Mouse (Mus musculus) MEL (cell line): Measurements from ENCODE around the gene Rrp36. TPM values are rescaled to one million over a fixed set of nuclear protein-coding genes. Genes with fewer than 3 reads are reported as not detected.

Experiments
- DNase-seq: peaks from one replicate; pipeline ENCODE4 v3.0.0; 2011; ENCODE audit warnings: low read depth, low spot score
- H3K27ac ChIP-seq: 2 replicates; pipeline ENCODE4 v1.5.1; 2012; ENCODE audit warnings: low read depth, mild to moderate bottlenecking, control low read depth, low read length, moderate library complexity; ENCODE audit not compliant: control insufficient read depth
- H3K27me3 ChIP-seq, 2 experiments: fragments of 150-350 bp in 1 of 2; sonication (generic) in 1 of 2; 2 replicates each; pipeline ENCODE4 v1.6.1; 2012; ENCODE audit warnings: low read length in 2 of 2, mild to moderate bottlenecking in 2 of 2, improper control_type of control experiment in 1 of 2, moderate library complexity in 1 of 2; ENCODE audit not compliant: insufficient read depth in 2 of 2, control insufficient read depth in 1 of 2
- H3K36me3 ChIP-seq, 2 experiments: 2 replicates each; pipeline ENCODE4 v1.6.1; 2012 to 2014; ENCODE audit warnings: low read length in 2 of 2, improper control_type of control experiment in 1 of 2, inconsistent platforms in 1 of 2, mild to moderate bottlenecking in 1 of 2; ENCODE audit not compliant: insufficient read depth in 2 of 2, control insufficient read depth in 1 of 2
- H3K4me1 ChIP-seq, 2 experiments: fragments of 150-350 bp in 1 of 2; sonication (generic) in 1 of 2; 2 replicates each; pipeline ENCODE4 v1.6.1; 2012; ENCODE audit warnings: low read length in 2 of 2, improper control_type of control experiment in 1 of 2, mild to moderate bottlenecking in 1 of 2; ENCODE audit not compliant: insufficient read depth in 2 of 2, control insufficient read depth in 1 of 2
- H3K4me3 ChIP-seq, 2 experiments: fragments of 150-350 bp in 1 of 2; sonication (generic) in 1 of 2; 2 replicates each; pipeline ENCODE4 v1.5.1; 2012; ENCODE audit warnings: low read depth in 2 of 2, low read length in 2 of 2, mild to moderate bottlenecking in 2 of 2, moderate library complexity in 2 of 2, control low read depth in 1 of 2, improper control_type of control experiment in 1 of 2; ENCODE audit not compliant: control insufficient read depth in 1 of 2, insufficient read depth in 1 of 2
- H3K79me2 ChIP-seq: 2 replicates; pipeline ENCODE4 v1.6.1; 2012; ENCODE audit warnings: mild to moderate bottlenecking, low read length, moderate library complexity; ENCODE audit not compliant: control insufficient read depth, poor library complexity, insufficient read depth
- H3K9ac ChIP-seq: 2 replicates; pipeline ENCODE4 v1.6.1; 2012; ENCODE audit warnings: low read depth, mild to moderate bottlenecking, control low read depth, low read length, moderate library complexity; ENCODE audit not compliant: control insufficient read depth, poor library complexity, severe bottlenecking
- H3K9me3 ChIP-seq: fragments of 150-350 bp; sonication (generic); replicated peaks from 2 replicates; pipeline ENCODE4 v1.6.1; 2012; ENCODE audit warnings: mild to moderate bottlenecking, low read length, improper control_type of control experiment, moderate library complexity; ENCODE audit not compliant: insufficient read depth
- BHLHE40 ChIP-seq: IDR thresholded peaks from 2 replicates; pipeline ENCODE4 v1.6.1; 2012; ENCODE audit warnings: low read depth, mild to moderate bottlenecking, inconsistent platforms, low read length, improper control_type of control experiment, borderline replicate concordance
- CHD1 ChIP-seq: IDR thresholded peaks from 2 replicates; pipeline ENCODE4 v1.6.1; 2012; ENCODE audit warnings: low read depth, mild to moderate bottlenecking, inconsistent platforms, low read length, improper control_type of control experiment
- CHD2 ChIP-seq: IDR thresholded peaks from 2 replicates; pipeline ENCODE4 v1.6.1; 2011; ENCODE audit warnings: low read length, improper control_type of control experiment
- CTCF ChIP-seq, 3 experiments: IDR thresholded peaks in 2 of 3; conservative IDR thresholded peaks in 1 of 3; 2 replicates each; pipeline ENCODE4 v1.5.1; 2011 to 2012; ENCODE audit warnings: low read length in 3 of 3, low read depth in 2 of 3, mild to moderate bottlenecking in 2 of 3, improper control_type of control experiment in 1 of 3, inconsistent platforms in 1 of 3, mixed read lengths in 1 of 3, moderate library complexity in 1 of 3; ENCODE audit not compliant: control insufficient read depth in 1 of 3, insufficient read depth in 1 of 3, poor library complexity in 1 of 3, severe bottlenecking in 1 of 3
- E2F4 ChIP-seq: IDR thresholded peaks from 2 replicates; pipeline ENCODE4 v1.6.1; 2011; ENCODE audit warnings: low read depth, low read length, improper control_type of control experiment, borderline replicate concordance
- ELF1 ChIP-seq: IDR thresholded peaks from 2 replicates; pipeline ENCODE4 v1.6.1; 2014; ENCODE audit warnings: low read depth, mild to moderate bottlenecking, inconsistent platforms, low read length, improper control_type of control experiment, moderate library complexity
- EP300 ChIP-seq, 2 experiments: IDR thresholded peaks; 2 replicates each; pipeline ENCODE4 v1.6.1; 2011; ENCODE audit warnings: improper control_type of control experiment in 2 of 2, low read length in 2 of 2, low read depth in 1 of 2, mild to moderate bottlenecking in 1 of 2
- HCFC1 ChIP-seq: IDR thresholded peaks from 2 replicates; pipeline ENCODE4 v1.6.1; 2012; ENCODE audit warnings: low read depth, mild to moderate bottlenecking, inconsistent platforms, low read length, improper control_type of control experiment, moderate library complexity
- KAT2A ChIP-seq: conservative IDR thresholded peaks from 2 replicates; pipeline ENCODE4 v1.6.1; 2012; ENCODE audit warnings: low read depth, low read length, improper control_type of control experiment, inconsistent platforms
- MEF2A ChIP-seq: IDR thresholded peaks from 2 replicates; pipeline ENCODE4 v1.6.1; 2014; ENCODE audit warnings: low read depth, mild to moderate bottlenecking, inconsistent platforms, low read length, improper control_type of control experiment; ENCODE audit not compliant: poor library complexity, insufficient replicate concordance, severe bottlenecking; ENCODE audit errors: extremely low read depth
- MYB ChIP-seq: IDR thresholded peaks from 2 replicates; pipeline ENCODE4 v1.6.1; 2011; ENCODE audit warnings: mild to moderate bottlenecking, low read depth, low read length, improper control_type of control experiment
- MYC ChIP-seq: IDR thresholded peaks from 2 replicates; pipeline ENCODE4 v1.6.1; 2011; ENCODE audit warnings: low read depth, mild to moderate bottlenecking, low read length, improper control_type of control experiment, moderate library complexity
- NRF1 ChIP-seq: IDR thresholded peaks from 2 replicates; pipeline ENCODE4 v1.6.1; 2014; ENCODE audit warnings: low read depth, mild to moderate bottlenecking, inconsistent platforms, low read length, improper control_type of control experiment, moderate library complexity; ENCODE audit not compliant: poor library complexity, insufficient read depth, severe bottlenecking
- POLR2A ChIP-seq, 2 experiments: IDR thresholded peaks; 2 replicates each; pipeline ENCODE4 v1.6.1; 2011 to 2012; ENCODE audit warnings: low read length in 2 of 2, mild to moderate bottlenecking in 2 of 2, control low read depth in 1 of 2, improper control_type of control experiment in 1 of 2, low read depth in 1 of 2, moderate library complexity in 1 of 2; ENCODE audit not compliant: control insufficient read depth in 1 of 2, insufficient read depth in 1 of 2, poor library complexity in 1 of 2
- POLR2AphosphoS5 ChIP-seq: IDR thresholded peaks from 2 replicates; pipeline ENCODE4 v1.6.1; 2012; ENCODE audit warnings: low read depth, borderline replicate concordance, mild to moderate bottlenecking, inconsistent platforms, low read length, moderate library complexity, mixed read lengths
- RAD21 ChIP-seq: IDR thresholded peaks from 2 replicates; pipeline ENCODE4 v1.6.1; 2011; ENCODE audit warnings: mild to moderate bottlenecking, low read depth, low read length, improper control_type of control experiment
- RCOR1 ChIP-seq: IDR thresholded peaks from 2 replicates; pipeline ENCODE4 v1.6.1; 2012; ENCODE audit warnings: low read depth, mild to moderate bottlenecking, inconsistent platforms, low read length, improper control_type of control experiment
- SIN3A ChIP-seq: IDR thresholded peaks from 2 replicates; pipeline ENCODE4 v1.6.1; 2012; ENCODE audit warnings: low read length, improper control_type of control experiment, inconsistent platforms
- TAL1 ChIP-seq: IDR thresholded peaks from 2 replicates; pipeline ENCODE4 v1.6.1; 2012; ENCODE audit warnings: mild to moderate bottlenecking, inconsistent platforms, low read length, moderate library complexity, mixed read lengths
- TCF12 ChIP-seq: IDR thresholded peaks from 2 replicates; pipeline ENCODE4 v1.6.1; 2014; ENCODE audit warnings: low read depth, mild to moderate bottlenecking, inconsistent platforms, low read length, improper control_type of control experiment, moderate library complexity
- UBTF ChIP-seq: IDR thresholded peaks from 2 replicates; pipeline ENCODE4 v1.6.1; 2012; ENCODE audit warnings: low read depth, mild to moderate bottlenecking, inconsistent platforms, low read length, improper control_type of control experiment, moderate library complexity, borderline replicate concordance; ENCODE audit not compliant: insufficient read depth
- ZC3H11A ChIP-seq: IDR thresholded peaks from 2 replicates; pipeline ENCODE4 v1.6.1; 2012; ENCODE audit warnings: low read depth, mild to moderate bottlenecking, inconsistent platforms, low read length, improper control_type of control experiment
- ZKSCAN1 ChIP-seq: IDR thresholded peaks from 2 replicates; pipeline ENCODE4 v1.6.1; 2012; ENCODE audit warnings: low read depth, mild to moderate bottlenecking, inconsistent platforms, low read length, improper control_type of control experiment, moderate library complexity
- ZMIZ1 ChIP-seq: IDR thresholded peaks from 2 replicates; pipeline ENCODE4 v1.6.1; 2012; ENCODE audit warnings: low read depth, mild to moderate bottlenecking, inconsistent platforms, low read length, improper control_type of control experiment, moderate library complexity
- ZNF384 ChIP-seq: IDR thresholded peaks from 2 replicates; pipeline ENCODE4 v1.6.1; 2012; ENCODE audit warnings: low read depth, mild to moderate bottlenecking, inconsistent platforms, low read length, improper control_type of control experiment
- polyA plus RNA-seq, 2 experiments: library from polyadenylated mRNA; stranded (reverse) in 1 of 2; unstranded in 1 of 2; fragments of >175 nt in 1 of 2; fragments of >200 nt in 1 of 2; gene quantifications; 2 replicates each; pipeline versions ENCODE4 v1.2.1 to v1.2.4; 2012; ENCODE audit warnings: low replicate concordance in 2 of 2, low read depth in 1 of 2; ENCODE audit not compliant: insufficient read length in 2 of 2, insufficient read depth in 1 of 2, missing spikeins in 1 of 2
- total RNA-seq: library from RNA; depleted of rRNA; stranded (reverse); fragments of 300-350 nt; gene quantifications from 2 replicates; pipeline ENCODE4 v1.2.3, GENCODE M21; 2012

Gene Rrp36
- total and polyA plus RNA-seq, 3 experiments: 51.2 to 55.3 TPM; not detected in 1

DNA sequence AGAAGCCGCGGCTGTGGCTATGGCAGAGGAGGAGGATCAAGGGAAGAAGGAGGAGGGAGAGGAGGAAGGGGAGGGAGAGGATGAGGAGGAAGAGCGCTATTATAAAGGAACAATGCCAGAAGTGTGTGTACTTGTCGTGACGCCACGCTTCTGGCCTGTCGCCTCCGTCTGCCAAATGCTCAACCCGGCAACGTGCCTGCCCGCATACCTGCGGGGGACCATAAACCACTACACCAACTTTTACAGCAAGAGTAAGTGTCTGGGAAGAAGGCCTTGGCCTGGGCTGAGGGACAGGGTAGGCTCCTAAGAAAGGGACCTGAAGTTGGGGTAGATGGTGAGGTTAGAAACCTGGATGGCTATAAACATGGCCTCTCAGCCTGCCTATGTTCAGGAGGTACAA, 12.2 kb downstream of the Rrp36 start:
- Histone ChIP-seq H3K9me3 (no peaks in the 10 kb centered on the region), H3K27me3 (no peaks in the 10 kb centered on the region), H3K4me1 (no peaks in the 10 kb centered on the region), H3K36me3 (no peaks in the 10 kb centered on the region; a peak in 1 of 4 replicates), H3K4me3 (no peak overlapping the region), H3K79me2 (no peaks in the 10 kb centered on the region), H3K9ac (no peak overlapping the region), H3K27ac (no peak overlapping the region)
- TF ChIP-seq ZC3H11A (no peak), ELF1 (no peak), TAL1 (no peak), ZNF384 (no peak), BHLHE40 (no peak)
- no peak for DNase-seq

DNA sequence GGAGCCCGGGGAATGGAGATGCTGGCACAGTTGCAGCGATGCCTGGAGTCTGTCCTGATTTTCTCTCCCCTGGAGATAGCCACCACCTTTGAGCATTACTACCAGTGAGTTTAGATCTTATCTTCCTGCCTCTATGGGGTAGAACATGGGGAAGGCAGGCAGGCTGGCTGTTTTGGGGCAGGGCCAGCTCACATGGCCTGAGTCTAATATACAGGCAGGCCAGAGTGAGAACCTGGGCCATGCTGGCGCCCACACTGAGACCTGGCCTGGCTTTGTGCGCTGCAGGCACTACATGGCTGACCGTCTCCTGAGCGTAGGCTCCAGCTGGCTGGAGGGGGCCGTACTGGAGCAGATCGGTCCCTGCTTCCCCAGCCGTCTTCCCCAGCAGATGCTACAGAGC, 12.8 kb downstream of the Rrp36 start:
- H3K9ac ChIP-seq: no peak overlapping the region
- no peak for DNase-seq
- no peaks in the 10 kb centered on the region; a peak in 1 of 4 replicates for H3K36me3 ChIP-seq
- no peaks in the 10 kb centered on the region for H3K4me1 ChIP-seq
- no peaks in the 10 kb centered on the region for H3K9me3 ChIP-seq
- no peak overlapping the region for H3K4me3 ChIP-seq
- H3K79me2 ChIP-seq: no peaks in the 10 kb centered on the region
- no peak overlapping the region for H3K27ac ChIP-seq
- no peak for TF ChIP-seq ZMIZ1
- no peak for TF ChIP-seq CHD1
- TF ChIP-seq EP300 (IDR thresholded peaks at IDR 0.05; ENCODE audit: low read depth in 1 of 2, low read length in 2 of 2): no peak
- TF ChIP-seq CTCF (IDR thresholded peaks at IDR 0.05 in 2 of 3, conservative IDR thresholded peaks at IDR 0.05 in 1 of 3; ENCODE audit: control insufficient read depth in 1 of 3, insufficient read depth in 1 of 3, low read depth in 2 of 3, low read length in 3 of 3, poor library complexity in 1 of 3, severe bottlenecking in 1 of 3): no peak
- TF ChIP-seq RAD21: no peak
- TF ChIP-seq UBTF: no peak
- TF ChIP-seq BHLHE40: no peak
- H3K27me3 ChIP-seq: no peaks in the 10 kb centered on the region

DNA sequence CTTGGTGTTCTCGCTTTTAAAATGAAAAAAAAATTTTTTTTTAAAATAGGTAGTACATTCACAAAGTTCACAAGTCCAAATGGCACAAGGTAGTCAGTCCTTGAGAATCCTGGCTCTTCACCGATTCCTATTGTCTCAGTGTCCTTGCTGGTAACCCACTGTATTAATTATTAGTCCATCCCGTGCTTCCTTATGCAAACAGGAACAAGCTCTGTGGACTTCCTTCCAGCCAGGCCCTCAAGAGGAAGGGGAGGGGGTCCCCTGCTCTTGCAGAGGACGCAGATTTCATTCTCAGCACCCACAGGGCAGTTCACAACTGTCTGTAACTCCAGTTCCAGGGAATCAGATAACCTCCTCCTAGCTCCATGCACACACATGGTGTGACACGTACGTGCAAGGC, 18.1 kb downstream of the Rrp36 start:
- Histone ChIP-seq H3K4me3 (no peak overlapping the region), H3K27ac (no peak overlapping the region), H3K9me3 (no peaks in the 10 kb centered on the region), H3K9ac (no peak overlapping the region), H3K36me3 (no peaks in the 10 kb centered on the region), H3K4me1 (peaks cover 3 to 6% of the 10 kb centered on the region in 2 experiments; a peak in 3 of 4 replicates), H3K27me3 (no peaks in the 10 kb centered on the region), H3K79me2 (peaks cover 3% of the 10 kb centered on the region; the same call in 1 of the 2 replicates)
- no peak for DNase-seq
- TF ChIP-seq HCFC1: no peak
- TF ChIP-seq TAL1: no peak
- TF ChIP-seq CHD1: no peak
- TF ChIP-seq MYC: no peak
- TF ChIP-seq SIN3A: no peak
- TF ChIP-seq ZNF384: no peak
- TF ChIP-seq RCOR1: no peak
- no peak for TF ChIP-seq MEF2A
- no peak for TF ChIP-seq NRF1
- TF ChIP-seq ZKSCAN1: no peak
- TF ChIP-seq CHD2: no peak
- TF ChIP-seq TCF12: no peak
- no peak for TF ChIP-seq ELF1
- no peak for TF ChIP-seq E2F4
- no peak for TF ChIP-seq POLR2A (IDR thresholded peaks at IDR 0.05; ENCODE audit: control insufficient read depth in 1 of 2, insufficient read depth in 1 of 2, low read depth in 1 of 2, low read length in 2 of 2, poor library complexity in 1 of 2)
- no peak for TF ChIP-seq POLR2AphosphoS5
- no peak for TF ChIP-seq MYB
- TF ChIP-seq KAT2A: no peak
